Mouse (Mus musculus) bone marrow, adult 2 months (tissue): ENCODE results near the gene Pde3a.

Experiments
- CTCF ChIP-seq: fragments of 200-500 bp; IDR thresholded peaks from 2 replicates; pipeline ENCODE4 v1.5.1; 2011; ENCODE audit warnings: low read length, control low read depth; ENCODE audit not compliant: control insufficient read depth, insufficient read depth
- POLR2A ChIP-seq: fragments of 200-500 bp; IDR thresholded peaks from 2 replicates; pipeline ENCODE4 v1.6.1; 2011; ENCODE audit warnings: low read depth, mild to moderate bottlenecking, control low read depth, low read length, borderline replicate concordance; ENCODE audit not compliant: control insufficient read depth

GRCm38 (mm10) chr6:141221081-141221480, 28.0 kb upstream of the Pde3a start:
- TF ChIP-seq POLR2A (no peak), CTCF (no peak)
